Mouse (Mus musculus): ENCODE data around the gene Foxj3. TPM values are rescaled to one million over a fixed set of nuclear protein-coding genes. Genes with fewer than 3 reads are reported as not detected.
"Not testable (repeated sequence)": the region's sequence is repeated elsewhere in the genome, so short reads cannot be mapped to it uniquely, and the experiment has no call there.

Foxj3 gene
- 35.5 and 39.4 TPM in 2 replicates for polyA plus RNA-seq (2012; rRNA removed)

DNA sequence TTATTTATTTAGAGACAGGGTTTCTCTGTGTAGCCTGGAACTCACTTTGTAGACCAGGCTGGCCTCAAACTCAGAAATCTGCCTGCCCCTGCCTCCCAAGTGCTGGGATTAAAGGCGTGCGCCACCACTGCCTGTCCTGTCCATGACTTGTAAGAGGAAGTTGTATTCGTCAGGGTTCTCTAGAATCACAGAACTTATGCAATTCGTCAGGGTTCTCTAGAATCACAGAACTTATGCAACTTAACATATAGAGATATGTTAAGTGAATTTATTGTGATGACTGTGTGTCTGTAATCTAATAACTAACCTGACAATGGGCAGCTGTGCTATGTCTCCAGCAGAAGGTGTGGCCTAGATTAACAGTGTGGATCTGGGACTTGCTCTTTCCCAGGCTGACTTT lies at the start of gene Foxj3:
Gene Foxj3, plus strand, starts transcription at position 390 of the 400 bp plus-strand sequence.
- DNase-seq (ENCODE audit: extremely low spot score in 1 of 2, low spot score in 1 of 2): not testable (repeated sequence)

DNA sequence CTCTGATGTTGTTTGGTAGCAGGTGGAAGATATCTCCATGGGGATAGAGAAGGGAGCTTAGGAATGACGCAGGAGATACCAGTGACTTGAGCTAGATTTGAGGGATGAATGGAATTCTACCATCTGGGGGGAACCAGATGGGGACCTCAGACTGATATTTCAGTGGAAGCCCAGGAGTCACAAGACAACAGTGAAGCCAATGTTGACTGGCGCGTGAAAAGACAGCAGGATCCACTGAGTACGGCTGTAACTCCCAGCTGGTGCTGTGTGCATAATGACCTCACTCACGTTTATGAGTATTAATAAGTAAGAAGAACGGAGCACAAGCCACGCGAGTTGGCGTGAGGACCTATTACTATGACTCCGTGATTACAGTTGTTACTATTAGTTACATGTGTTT lies 47.1 kb upstream of the Foxj3 start:
- no peak for DNase-seq (ENCODE audit: extremely low spot score in 1 of 2, low spot score in 1 of 2)

DNA sequence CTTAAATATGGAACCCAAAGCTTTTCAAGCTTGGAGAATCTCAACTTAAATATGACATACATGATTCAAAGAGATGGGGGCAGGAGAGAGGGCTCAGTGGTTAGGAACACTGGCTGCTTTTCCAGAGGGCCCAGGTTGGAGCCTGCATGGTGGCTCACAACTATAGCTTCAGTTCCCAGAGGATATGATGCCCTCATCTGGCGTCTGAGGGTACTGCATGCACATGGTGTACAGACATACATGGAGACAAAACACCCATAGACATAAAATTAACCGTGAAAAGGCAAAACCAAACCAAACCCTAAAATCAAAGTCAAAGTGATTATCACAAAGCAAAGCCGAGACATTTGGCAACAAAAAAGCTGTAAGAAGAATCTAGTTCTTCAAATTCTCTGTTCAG lies 46.0 kb upstream of the Foxj3 start:
- peak in 1 of 2 experiments; percentile 50 for DNase-seq (ENCODE audit: extremely low spot score in 1 of 2, low spot score in 1 of 2)

DNA sequence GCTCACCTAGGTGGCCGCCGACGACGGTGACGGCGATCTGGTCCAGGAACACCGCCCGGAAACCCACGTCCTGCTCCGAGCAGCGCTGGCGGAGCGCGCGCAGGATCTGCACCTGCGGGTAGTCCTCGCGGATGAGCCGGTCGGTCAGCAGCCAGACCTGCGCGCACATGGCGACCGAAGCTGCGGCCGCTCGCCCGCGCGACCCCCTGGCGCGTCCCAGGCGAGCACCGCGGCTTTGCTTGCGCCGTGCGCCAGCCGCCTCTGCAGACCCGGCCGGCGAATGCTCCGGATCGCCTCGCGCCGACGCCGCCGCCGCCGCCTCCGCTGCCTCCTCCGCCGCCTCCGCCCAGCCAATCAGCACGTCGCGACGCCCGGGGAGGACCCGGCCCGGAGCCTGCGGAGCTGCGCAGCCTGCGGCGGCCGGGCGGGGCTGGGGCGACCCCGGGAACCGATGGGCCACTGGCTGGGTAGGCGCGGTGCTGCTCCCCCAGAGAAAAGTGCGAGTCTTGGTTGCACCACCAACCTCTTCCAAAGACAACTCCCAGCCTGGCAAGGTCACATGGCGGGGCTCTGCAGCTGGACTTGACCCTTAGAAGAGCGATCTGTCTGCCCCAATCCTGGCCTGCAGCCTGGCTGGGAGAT lies 44.4 kb upstream of the Foxj3 start, which contains the start of gene Rimkla:
Gene Rimkla, minus strand, starts transcription at position 338 of the 642 bp plus-strand sequence.
- DNase-seq (ENCODE audit: extremely low spot score in 1 of 2, low spot score in 1 of 2): peak in 1 of 2 experiments; percentile 55

DNA sequence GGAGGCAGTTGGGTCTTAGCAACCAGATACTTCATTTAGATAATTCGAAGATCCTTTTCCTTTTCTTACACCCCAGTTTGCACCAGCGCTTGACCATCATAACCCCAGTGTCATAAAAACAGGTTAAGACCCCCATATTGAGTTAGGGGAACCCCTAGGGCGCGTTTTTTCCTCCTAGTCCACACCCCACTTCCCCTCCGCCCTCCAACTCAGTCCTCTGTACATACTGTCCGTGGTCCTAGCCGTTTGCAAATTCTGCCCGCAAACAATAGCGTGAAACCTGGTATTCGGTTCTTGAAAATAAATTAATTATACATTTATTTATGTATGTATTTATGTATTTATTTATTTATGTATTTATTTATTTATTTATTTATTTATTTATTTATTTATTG lies 43.9 kb upstream of the Foxj3 start:
- DNase-seq (ENCODE audit: extremely low spot score in 1 of 2, low spot score in 1 of 2): no peak

DNA sequence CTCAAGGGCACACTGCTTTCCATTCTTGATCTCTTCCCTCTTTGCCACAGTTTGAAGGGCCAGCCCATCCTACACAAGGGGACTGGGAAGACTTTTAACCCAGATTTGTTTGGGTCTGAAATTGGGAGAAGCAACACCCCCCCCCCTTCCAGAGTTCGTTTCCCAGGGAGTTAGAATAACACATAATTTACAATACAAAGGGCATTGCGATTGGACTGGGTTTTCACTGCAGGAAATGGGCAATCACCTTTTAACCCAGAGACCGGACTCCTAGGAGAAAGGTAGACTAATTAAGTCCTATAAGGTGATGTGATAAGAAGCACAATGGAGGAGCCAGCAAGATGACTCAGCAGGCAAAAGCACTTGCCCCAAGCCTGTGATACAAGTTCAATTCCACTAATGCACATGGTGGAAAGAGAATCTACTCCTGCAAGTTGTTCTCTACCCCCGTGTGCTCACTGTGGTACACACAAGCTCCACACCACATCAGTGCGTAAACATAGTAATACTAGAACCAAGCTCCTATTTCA lies 38.4 kb upstream of the Foxj3 start:
- no peak for DNase-seq (ENCODE audit: extremely low spot score in 1 of 2, low spot score in 1 of 2)

DNA sequence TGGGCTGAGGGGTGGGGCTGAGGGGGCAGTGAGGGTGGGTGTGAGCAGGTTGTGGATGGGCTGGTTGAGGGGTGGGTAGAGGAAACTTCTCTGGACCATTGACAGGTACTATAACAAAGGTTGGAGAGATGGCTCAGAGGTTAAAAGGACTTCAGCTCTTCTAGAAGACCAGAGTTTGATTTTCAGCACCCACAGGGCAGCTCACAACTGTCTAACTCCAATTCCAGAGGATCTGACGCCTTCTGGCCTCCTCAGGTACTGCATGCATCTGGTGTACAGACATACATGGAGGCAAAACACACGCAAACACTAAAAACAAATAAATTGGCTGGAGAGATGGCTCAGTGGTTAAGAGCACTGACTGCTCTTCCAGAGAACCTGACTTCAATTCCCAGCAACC lies 25.2 kb upstream of the Foxj3 start:
- no peak for DNase-seq (ENCODE audit: extremely low spot score in 1 of 2, low spot score in 1 of 2)

DNA sequence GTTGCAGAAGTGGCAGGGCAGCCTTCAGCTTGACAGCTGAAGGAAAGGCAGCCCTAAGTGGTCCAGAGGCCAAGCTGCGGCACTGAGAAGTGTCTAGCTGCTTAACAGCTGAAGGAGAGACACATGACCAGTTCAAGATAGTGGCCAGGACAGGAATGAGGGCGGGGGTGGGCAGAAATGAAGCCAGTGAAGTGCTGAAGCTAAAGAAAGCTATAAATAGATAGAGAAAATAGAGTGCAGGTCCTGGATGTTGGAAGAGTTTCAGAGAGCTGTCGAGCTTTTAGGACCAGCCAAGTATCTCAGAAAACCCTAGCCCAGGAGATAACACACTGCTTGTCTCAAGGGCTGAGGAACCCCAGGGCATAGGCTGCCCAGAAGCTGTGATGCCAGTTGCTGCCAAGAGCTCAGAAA lies 24.1 kb upstream of the Foxj3 start:
- no peak for DNase-seq (ENCODE audit: extremely low spot score in 1 of 2, low spot score in 1 of 2)

DNA sequence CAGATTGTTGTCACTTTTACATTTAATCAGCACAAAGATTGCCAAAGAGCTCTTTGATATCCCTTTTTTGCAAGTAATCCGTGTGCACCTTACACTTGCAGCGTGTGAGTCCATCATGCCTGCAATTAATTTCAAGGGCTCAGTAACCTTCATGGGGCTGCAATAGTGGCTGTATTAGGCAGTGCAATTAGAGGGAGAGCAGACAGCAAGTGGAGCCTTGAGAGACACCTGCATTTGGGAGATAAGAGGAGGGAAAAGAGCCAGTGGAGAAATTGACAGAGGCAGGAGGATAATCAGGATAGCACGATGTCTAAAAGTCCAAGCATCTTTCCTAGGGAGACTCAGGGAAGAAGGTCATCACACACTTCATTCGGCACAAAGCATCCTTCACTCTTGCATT lies 13.2 kb upstream of the Foxj3 start:
- no peak for DNase-seq (ENCODE audit: extremely low spot score in 1 of 2, low spot score in 1 of 2)

DNA sequence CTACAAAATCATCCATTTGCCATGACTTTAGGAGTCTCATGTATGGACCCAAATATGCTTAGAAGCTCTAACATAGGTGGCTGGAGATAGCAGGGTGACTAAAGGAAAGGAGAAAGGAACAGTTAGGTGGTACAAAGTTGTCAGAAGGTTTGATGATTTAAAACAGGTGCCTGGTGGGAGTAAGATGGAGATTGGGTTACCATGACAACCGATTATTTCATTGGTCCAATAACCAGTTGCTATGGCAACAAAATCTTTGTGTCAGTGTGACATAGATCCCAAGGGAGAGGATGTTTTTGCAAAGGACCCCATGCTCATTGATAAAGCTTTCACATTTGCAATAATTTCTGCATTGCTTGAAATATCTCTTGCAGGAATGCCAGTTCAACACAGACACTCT lies 12.8 kb upstream of the Foxj3 start:
- peak; percentile 7 to 50 for DNase-seq (ENCODE audit: extremely low spot score in 1 of 2, low spot score in 1 of 2)

DNA sequence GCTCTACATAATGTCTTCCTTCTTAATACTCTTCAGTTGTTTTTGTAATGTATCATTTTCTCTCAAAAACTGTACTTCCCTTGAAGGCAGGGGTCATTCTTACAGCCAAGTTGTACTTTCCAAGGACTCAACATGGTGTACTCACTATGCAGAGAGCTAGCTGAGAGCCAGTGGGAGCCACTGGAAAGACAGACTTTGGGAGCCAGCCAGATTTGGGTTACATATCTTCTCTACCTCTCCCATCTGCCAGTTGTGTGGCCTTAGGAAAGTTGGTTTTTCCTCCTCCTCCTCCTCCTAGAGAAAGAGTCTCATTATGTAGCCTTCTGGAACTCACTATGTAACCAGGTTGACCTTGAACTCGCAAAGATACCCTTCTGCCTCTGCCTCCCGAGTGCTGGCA lies 12.3 kb upstream of the Foxj3 start:
- DNase-seq (ENCODE audit: extremely low spot score in 1 of 2, low spot score in 1 of 2): no peak

DNA sequence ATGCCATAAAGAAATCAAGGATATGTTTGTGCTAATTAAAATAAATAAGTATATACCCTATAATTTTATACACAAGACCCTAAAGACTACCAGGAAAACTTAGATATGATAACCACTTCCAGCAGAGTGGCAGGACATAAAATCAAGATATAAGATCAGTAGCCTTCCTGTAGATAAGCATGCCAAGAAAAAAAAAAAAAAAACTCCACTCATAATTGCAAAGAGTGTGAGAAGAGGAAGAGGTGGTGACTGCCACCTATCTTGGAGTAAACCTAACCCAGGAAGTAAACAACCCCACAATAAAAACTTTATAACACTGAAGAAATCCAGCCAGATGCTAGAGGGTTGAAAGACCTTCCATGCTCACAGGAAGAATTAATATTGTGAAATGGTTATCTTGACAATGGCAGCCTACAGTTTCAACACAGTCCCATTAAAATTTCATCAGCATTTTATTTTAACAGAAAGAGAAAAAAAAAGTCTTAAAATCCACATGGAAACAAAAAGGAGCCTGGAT lies 10.4 kb upstream of the Foxj3 start:
- no peak for DNase-seq (ENCODE audit: extremely low spot score in 1 of 2, low spot score in 1 of 2)

DNA sequence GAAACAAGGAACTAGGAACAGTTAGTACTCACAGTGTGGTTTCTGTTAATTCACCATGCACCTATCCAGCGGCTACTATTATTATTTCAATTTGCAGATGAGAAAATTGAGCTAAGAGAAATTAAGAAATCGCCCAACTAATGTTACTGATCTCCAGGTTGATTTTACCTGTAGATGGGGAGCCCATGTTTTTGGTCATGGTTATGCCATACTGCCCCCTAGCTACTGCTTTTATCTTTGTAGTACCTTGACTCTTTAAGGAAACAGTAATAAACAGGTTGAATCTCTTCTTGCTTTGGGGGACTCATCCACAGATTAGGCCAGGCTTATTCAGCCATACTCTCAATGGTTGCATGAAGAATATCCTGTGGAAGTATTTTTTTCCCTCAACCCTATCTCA lies 5.0 kb upstream of the Foxj3 start:
- peak in 1 of 2 experiments; percentile 61 for DNase-seq (ENCODE audit: extremely low spot score in 1 of 2, low spot score in 1 of 2)

DNA sequence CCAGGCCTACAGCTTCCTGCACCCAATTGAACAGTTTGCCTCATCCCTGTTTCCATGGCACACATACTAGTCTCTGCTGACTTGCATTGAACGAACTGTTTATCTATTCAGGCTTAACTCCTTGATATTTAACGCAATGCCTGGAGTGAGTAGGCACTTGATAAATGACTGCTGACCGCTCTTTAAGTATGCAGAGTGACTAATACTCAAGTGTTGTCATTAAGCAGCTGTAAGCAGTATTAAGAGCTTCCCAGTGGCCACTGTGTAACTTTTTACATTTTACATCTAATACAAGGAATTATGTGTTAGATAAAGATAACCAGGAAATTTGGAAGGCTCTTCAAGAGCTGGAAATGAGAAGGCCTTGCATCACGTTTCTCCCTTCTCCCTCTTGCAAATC lies 1.7 kb upstream of the Foxj3 start:
- no peak for DNase-seq (ENCODE audit: extremely low spot score in 1 of 2, low spot score in 1 of 2)

DNA sequence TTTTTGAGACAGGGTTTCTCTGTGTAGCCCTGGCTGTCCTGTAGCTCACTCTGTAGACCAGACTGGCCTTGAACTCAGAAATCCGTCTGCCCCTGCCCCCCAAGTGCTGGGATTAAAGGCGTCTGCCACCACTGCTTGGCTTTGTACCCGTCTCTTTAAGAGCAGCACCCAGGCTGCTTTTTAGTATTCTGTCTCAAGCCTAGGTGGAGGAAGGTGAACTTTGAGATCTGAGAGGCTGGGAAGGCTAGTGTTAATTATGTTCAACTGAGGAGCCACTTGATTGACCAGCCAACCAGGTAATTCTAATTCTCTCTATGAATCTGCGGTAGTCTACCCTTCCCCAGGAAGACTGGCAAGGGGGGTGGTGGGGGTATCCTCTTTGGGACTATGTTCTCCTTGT lies 632 bp downstream of the Foxj3 start:
- no peak for DNase-seq (ENCODE audit: extremely low spot score in 1 of 2, low spot score in 1 of 2)

DNA sequence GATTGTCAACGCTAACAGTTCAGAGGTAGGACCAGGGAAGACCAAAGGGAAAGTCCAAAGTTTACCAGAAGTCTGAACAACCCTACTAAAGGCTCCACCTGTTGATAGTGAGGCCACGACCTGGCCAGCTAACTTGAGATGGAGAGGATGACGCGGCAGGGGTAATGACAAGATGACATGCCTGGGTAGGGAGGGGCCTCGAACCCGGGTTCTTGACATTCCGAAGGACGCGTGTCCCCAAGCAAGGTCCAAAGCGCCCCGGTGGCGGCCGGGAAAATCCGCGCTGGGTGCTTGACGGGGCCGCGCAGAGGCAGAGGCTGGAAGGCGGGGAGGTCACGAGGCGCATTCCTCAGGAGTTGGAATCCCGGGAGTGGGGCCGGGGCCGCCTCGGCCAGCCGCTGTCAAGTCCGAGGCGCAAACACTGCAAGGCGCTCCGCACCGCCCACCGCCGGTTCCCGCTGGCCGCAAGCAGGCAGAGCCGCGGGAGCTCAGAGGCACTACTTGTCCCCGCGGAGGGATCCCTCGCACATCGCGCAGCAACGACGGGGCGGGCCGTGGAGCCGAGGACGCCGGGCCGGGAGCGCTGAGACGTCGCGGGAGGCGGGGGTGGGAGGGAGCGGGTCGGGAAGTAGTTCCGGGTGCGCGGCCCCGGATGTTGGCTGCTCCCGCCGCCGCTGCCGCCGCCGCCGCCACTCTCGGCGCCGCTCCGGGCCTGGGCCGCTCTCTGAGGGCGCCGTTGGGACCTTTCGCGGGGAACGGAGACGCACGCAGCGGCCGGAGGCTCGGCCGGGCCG lies 2.4 kb downstream of the Foxj3 start, which contains the start of gene Frg2f1:
Gene Frg2f1, minus strand, starts transcription at position 499 of the 794 bp plus-strand sequence.
- DNase-seq (ENCODE audit: extremely low spot score in 1 of 2, low spot score in 1 of 2): peak; percentile 78 to 94

DNA sequence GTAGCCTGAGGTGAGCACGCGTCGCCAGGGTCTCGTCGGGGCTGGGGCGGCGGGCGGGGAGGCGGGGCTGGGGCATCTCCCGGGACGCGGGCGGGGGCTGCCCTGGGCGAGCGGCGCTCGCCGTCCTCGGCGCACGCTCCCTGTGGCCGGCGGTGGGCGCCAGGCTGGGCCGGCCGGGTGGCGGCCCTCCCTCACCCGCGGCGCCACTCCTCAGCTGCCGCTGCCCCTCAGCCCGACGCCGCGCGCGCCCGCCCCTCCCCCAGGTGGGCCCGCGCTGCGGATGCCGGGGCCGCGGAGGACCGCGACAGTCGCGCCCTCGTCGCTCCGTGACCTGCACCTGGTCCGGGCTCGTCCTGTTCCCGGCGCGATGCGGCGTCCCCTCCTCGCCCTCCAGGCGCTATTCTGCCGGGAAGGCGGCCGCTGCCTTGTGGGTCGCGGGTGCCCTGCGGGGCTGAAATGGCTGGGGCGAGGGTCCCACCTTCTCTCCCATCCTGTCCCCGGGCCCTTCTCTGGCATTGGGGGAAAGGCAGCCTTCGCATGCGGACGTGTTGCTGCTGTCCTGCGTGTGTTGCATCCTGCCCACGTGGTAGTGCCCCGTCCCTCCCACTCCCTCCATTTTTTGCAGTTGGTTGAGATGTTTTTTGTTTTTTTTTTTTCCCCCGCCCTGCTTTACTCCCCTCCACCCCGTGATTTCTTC lies 3.2 kb downstream of the Foxj3 start:
- peak; percentile 8 to 38 for DNase-seq (ENCODE audit: extremely low spot score in 1 of 2, low spot score in 1 of 2)

DNA sequence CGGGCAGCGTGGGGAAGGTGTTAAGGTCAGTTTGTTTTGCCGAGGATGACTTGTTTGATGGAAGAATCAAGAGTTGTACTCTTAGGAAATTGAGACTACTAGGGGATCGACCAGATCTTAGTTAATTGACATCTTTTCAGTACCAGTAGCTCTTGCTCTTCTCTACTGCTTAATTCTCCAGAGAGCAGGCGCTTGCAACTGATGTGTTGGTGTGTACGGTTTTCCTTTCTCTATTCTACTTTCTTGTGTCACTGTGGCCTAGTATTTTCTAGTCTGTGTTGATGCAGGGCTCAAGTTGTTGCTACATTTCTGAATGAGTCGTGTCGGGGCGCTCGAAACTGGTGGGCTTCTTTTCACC lies 3.7 kb downstream of the Foxj3 start:
- no peak for DNase-seq (ENCODE audit: extremely low spot score in 1 of 2, low spot score in 1 of 2)

DNA sequence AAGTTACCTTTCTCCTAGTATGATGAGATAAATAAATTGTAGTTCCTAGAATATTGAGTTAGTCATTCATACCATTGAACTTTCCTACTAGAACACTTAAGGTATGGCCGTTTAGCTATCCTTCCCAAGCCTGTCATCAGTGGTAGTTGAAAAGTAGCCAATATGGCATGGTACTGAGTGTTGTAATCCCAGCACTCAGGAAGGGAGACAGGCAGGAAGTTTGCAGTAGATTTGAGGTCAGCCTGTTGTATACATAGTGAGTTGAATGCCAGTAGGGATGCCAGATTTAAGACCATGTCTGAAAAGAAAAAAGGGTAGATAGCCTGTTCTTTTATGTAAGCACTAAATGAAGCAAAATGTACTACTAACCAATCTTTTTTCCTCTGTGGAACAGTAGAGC lies 14.1 kb downstream of the Foxj3 start:
- no peak for DNase-seq (ENCODE audit: extremely low spot score in 1 of 2, low spot score in 1 of 2)

DNA sequence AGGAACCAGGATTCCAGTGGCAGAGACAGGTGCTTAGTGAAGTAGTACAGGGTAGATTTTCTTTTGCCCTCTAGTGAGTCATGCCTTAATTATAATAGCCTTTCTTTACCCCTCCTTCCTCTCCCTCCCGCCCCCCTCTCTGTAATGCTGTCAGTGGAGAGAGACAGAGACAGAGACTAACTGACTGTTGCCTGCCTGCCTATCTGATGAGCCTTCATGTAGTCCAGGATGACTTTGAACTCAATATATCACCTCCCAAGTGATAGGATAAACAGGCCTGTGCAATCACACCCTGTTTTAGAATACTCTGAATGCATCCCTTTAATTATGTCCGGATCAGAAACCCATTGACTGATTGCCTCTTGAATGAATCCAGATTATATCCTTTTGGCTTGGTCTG lies 18.7 kb downstream of the Foxj3 start:
- DNase-seq (ENCODE audit: extremely low spot score in 1 of 2, low spot score in 1 of 2): no peak

DNA sequence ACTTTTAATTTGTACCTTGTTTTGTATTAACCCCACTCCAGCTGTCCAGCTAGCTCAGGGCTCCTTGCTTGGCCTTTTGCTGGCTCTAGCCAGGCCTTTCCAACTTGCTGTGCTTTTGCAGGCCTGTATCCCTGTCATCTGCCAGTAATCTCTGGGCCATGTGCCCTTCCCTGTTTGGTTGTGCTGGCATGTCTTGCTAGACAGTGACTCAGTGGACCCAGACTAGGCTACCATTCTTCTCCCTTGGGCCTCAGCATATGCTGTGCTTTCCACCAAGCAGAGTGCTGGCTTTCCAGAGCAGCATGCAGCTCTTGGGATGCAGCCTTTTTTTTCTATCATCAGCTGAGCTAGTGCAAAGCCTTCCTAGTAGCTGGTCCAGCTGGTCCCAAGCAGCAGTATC lies 26.3 kb downstream of the Foxj3 start:
- no peak for DNase-seq (ENCODE audit: extremely low spot score in 1 of 2, low spot score in 1 of 2)

All from frontal cortex, adult 2 months (tissue).